In genomic region chr13:55171517-55172335, GRCm38 (mm10) we compare ENCODE assay signal across 9 mouse cellular contexts. TPM values are rescaled to one million over a fixed set of nuclear protein-coding genes. Genes with fewer than 3 reads are reported as not detected.
DNase-seq lines count a peak whose midpoint lies in the region; ATAC-seq and TF ChIP-seq lines count a peak whose summit lies in the region.
"Had no signal": no experiment of that assay in that cellular context is flagged by ENCODE, and none has a peak within 500 bp of the region (broad histone marks: within the 10 kb centered on the region; RNA-seq: fewer than 3 reads in every experiment).

No protein-coding gene starts in this region.

- peak overlapping the region; percentile 81 for H3K27ac ChIP-seq in forebrain, embryonic 15.5 days (replicated peaks)
- H3K27ac ChIP-seq in thymus, adult 2 months (ENCODE audit: control insufficient read depth, insufficient read depth, low read length) = no peak overlapping the region
- H3K27ac ChIP-seq: macrophage had no signal

- peaks cover 30% of the 10 kb centered on the region for H3K4me1 ChIP-seq in forebrain, embryonic 15.5 days
- no peaks in the 10 kb centered on the region for H3K4me1 ChIP-seq in thymus, adult 2 months (replicated peaks; ENCODE audit: control insufficient read depth, insufficient read depth, low read length)

- peak; percentile 63 for DNase-seq in ovary, postnatal 36 days (ENCODE audit: low spot score)
- DNase-seq in ovary, postnatal 10 days (ENCODE audit: low spot score) = no peak
- peak; percentile 72 for DNase-seq in heart, postnatal 4 days
- peak; percentile 64 to 67 for DNase-seq in layer of hippocampus, postnatal 36 days
- DNase-seq in lung, postnatal 14 days = peak; percentile 60
- peak; percentile 79 to 80 for DNase-seq in right cerebral cortex, postnatal 10 days (ENCODE audit: low spot score in 2 of 2)
- DNase-seq in thymus, adult 2 months = no peak

- no peaks in the 10 kb centered on the region for H3K27me3 ChIP-seq in forebrain, embryonic 15.5 days
- H3K27me3 ChIP-seq in thymus, adult 2 months (ENCODE audit: control insufficient read depth, insufficient read depth, low read length) = no peaks in the 10 kb centered on the region

- peak overlapping the region; percentile 33 for H3K4me2 ChIP-seq in forebrain, embryonic 15.5 days (replicated peaks)

- no peak for TF ChIP-seq POLR2A in thymus, adult 2 months (IDR thresholded peaks at IDR 0.05; ENCODE audit: control insufficient read depth, extremely low read depth, insufficient read depth, low read length, poor library complexity)

- H3K9ac ChIP-seq in forebrain, embryonic 15.5 days (replicated peaks) = 0 out of 2 replicates have a peak overlapping the region, but pooled peaks have one; percentile 4

- WGBS in forebrain, embryonic 15.5 days = 14% methylated on average over 26 of the region's 26 CpGs
- 50% methylated on average over 26 of the region's 26 CpGs for WGBS in thymus, adult 2 months

- H3K4me3 ChIP-seq in forebrain, embryonic 15.5 days = peak overlapping the region; percentile 1; the same call in 1 of the 2 replicates
- no peak overlapping the region for H3K4me3 ChIP-seq in thymus, adult 2 months (ENCODE audit: control insufficient read depth, insufficient read depth, low read length)

- no peaks in the 10 kb centered on the region for H3K36me3 ChIP-seq in forebrain, embryonic 15.5 days
- no peaks in the 10 kb centered on the region for H3K36me3 ChIP-seq in thymus, adult 2 months (ENCODE audit: control insufficient read depth, insufficient read depth, low read length)

- ATAC-seq in forebrain, embryonic 15.5 days (replicated peaks) = peak; percentile 89

- no peaks in the 10 kb centered on the region for H3K9me3 ChIP-seq in forebrain, embryonic 15.5 days

- TF ChIP-seq CTCF in thymus, adult 2 months (IDR thresholded peaks at IDR 0.05; ENCODE audit: borderline replicate concordance, control insufficient read depth, extremely low read depth, insufficient read depth, low read length, poor library complexity) = no peak

RNA-seq across cellular contexts. Expression of gene Fgfr4, which starts 19.3 kb away (rescaled TPM):
- 0.51 and 1.1 TPM in 2 replicates for polyA plus RNA-seq in forebrain, embryonic 15.5 days (2015; fragmentation: Nextera tagmentation; extraction: Ambion mirVana)
- 1 to 10 TPM in 1 of 2 experiments, under 1 TPM in 1; 0.61 to 1.3 TPM for total RNA-seq in heart, postnatal 4 days (2021)
- total RNA-seq in layer of hippocampus, postnatal 36 days (2021) = under 1 TPM; 0.20 to 0.43 TPM
- 0.50 and 0.63 TPM in 2 replicates for polyA plus RNA-seq in thymus, adult 2 months (2012; rRNA removed)
- polyA plus RNA-seq: macrophage had no signal

RNA-seq across cellular contexts. Expression of gene Nsd1, which starts 37.9 kb away (rescaled TPM):
- 59.3 and 59.5 TPM in 2 replicates for polyA plus RNA-seq in forebrain, embryonic 15.5 days (2015; fragmentation: Nextera tagmentation; extraction: Ambion mirVana)
- total RNA-seq in heart, postnatal 4 days (2021) = 100 to 1,000 TPM; 107 to 108 TPM
- total RNA-seq in layer of hippocampus, postnatal 36 days (2021) = 100 to 1,000 TPM; 124 to 131 TPM
- 32.8 and 38.6 TPM in 2 replicates for polyA plus RNA-seq in thymus, adult 2 months (2012; rRNA removed)

RNA-seq across cellular contexts. Expression of gene Gm17617, which starts 38.4 kb away (rescaled TPM):
- not detected in 2 replicates for polyA plus RNA-seq in forebrain, embryonic 15.5 days (2015; fragmentation: Nextera tagmentation; extraction: Ambion mirVana)
- not detected for total RNA-seq in heart, postnatal 4 days (2021)
- total RNA-seq in layer of hippocampus, postnatal 36 days (2021) = not detected
- polyA plus RNA-seq in thymus, adult 2 months (2012; rRNA removed) = not detected in 2 replicates
- polyA plus RNA-seq: macrophage had no signal

Comparison
In these comparisons a context has a peak if more than half of its experiments do, and no peak if none do; other contexts are left out.
1. DNase-seq: peak in ovary, postnatal 36 days (single experiment), heart, postnatal 4 days (single experiment), layer of hippocampus, postnatal 36 days (2 of 2), lung, postnatal 14 days (single experiment) and right cerebral cortex, postnatal 10 days (2 of 2); none in ovary, postnatal 10 days (single experiment) and thymus, adult 2 months (single experiment).